Mouse (Mus musculus): ENCODE data around the gene Dnah8. TPM values are rescaled to one million over a fixed set of nuclear protein-coding genes. Genes with fewer than 3 reads are reported as not detected.

The Dnah8 gene
- polyA plus RNA-seq, 1 experiment from 2014 or later, result 2.9 TPM

- ATAC-seq, result no peak
- no peak overlapping the region for H3K27ac ChIP-seq (ENCODE audit: low read length)
- no peaks in the 10 kb centered on the region for H3K9me3 ChIP-seq (replicated peaks; ENCODE audit: control insufficient read depth, low read length, poor library complexity, severe bottlenecking)
- no peaks in the 10 kb centered on the region for H3K4me1 ChIP-seq (ENCODE audit: control insufficient read depth, insufficient read depth, low read length)
- no peak overlapping the region for H3K4me2 ChIP-seq (ENCODE audit: low read length)
- 75% methylated on average over 5 of the region's 5 CpGs for WGBS
- no peaks in the 10 kb centered on the region for H3K36me3 ChIP-seq (ENCODE audit: control insufficient read depth, insufficient read depth, low read length)
- H3K27me3 ChIP-seq (ENCODE audit: control insufficient read depth, insufficient read depth, low read depth, low read length), result no peaks in the 10 kb centered on the region
- no peak overlapping the region for H3K4me3 ChIP-seq (ENCODE audit: low read depth, low read length)
- no peak overlapping the region for H3K9ac ChIP-seq (ENCODE audit: low read depth, low read length)
These were observed 288.4 kb downstream of the Dnah8 start for GRCm38 (mm10) chr17:30912536-30912935.

GRCm38 (mm10) chr17:30914264-30914663, 290.1 kb downstream of the Dnah8 start:
- no peaks in the 10 kb centered on the region for H3K9me3 ChIP-seq (replicated peaks; ENCODE audit: control insufficient read depth, low read length, poor library complexity, severe bottlenecking)
- no peak overlapping the region for H3K4me2 ChIP-seq (ENCODE audit: low read length)
- no peaks in the 10 kb centered on the region for H3K4me1 ChIP-seq (ENCODE audit: control insufficient read depth, insufficient read depth, low read length)
- H3K4me3 ChIP-seq (ENCODE audit: low read depth, low read length), result no peak overlapping the region
- ATAC-seq, result no peak
- H3K27me3 ChIP-seq (ENCODE audit: control insufficient read depth, insufficient read depth, low read depth, low read length), result no peaks in the 10 kb centered on the region
- no peak overlapping the region for H3K27ac ChIP-seq (ENCODE audit: low read length)
- no peaks in the 10 kb centered on the region for H3K36me3 ChIP-seq (ENCODE audit: control insufficient read depth, insufficient read depth, low read length)
- H3K9ac ChIP-seq (ENCODE audit: low read depth, low read length), result no peak overlapping the region

GRCm38 (mm10) chr17:30923566-30923965, 299.4 kb downstream of the Dnah8 start:
- H3K9me3 ChIP-seq (replicated peaks; ENCODE audit: control insufficient read depth, low read length, poor library complexity, severe bottlenecking), result no peaks in the 10 kb centered on the region
- H3K4me3 ChIP-seq (ENCODE audit: low read depth, low read length), result no peak overlapping the region
- H3K4me1 ChIP-seq (ENCODE audit: control insufficient read depth, insufficient read depth, low read length), result no peaks in the 10 kb centered on the region
- H3K9ac ChIP-seq (ENCODE audit: low read depth, low read length), result no peak overlapping the region
- H3K36me3 ChIP-seq (ENCODE audit: control insufficient read depth, insufficient read depth, low read length), result no peaks in the 10 kb centered on the region
- ATAC-seq, result no peak
- no peak overlapping the region for H3K4me2 ChIP-seq (ENCODE audit: low read length)
- 66% methylated on average over 4 of the region's 4 CpGs for WGBS
- H3K27ac ChIP-seq (ENCODE audit: low read length), result no peak overlapping the region
- no peaks in the 10 kb centered on the region for H3K27me3 ChIP-seq (ENCODE audit: control insufficient read depth, insufficient read depth, low read depth, low read length)

Other genes with a start within 250 kb of the Dnah8 start
- 164 and 167 TPM in 2 replicates for gene Btbd9, start 47.9 kb upstream of the Dnah8 start, polyA plus RNA-seq (2015; fragmentation: Nextera tagmentation; extraction: Ambion mirVana)
- gene Glo1, start 2.5 kb downstream of the Dnah8 start, polyA plus RNA-seq (2015; fragmentation: Nextera tagmentation; extraction: Ambion mirVana), result 160 and 162 TPM in 2 replicates

Data from midbrain, embryonic 16.5 days (tissue).